Mouse (Mus musculus) cerebellum, postnatal 4 days (tissue): ENCODE measurements at regions not wholly inside any gene's neighbourhood (a gene's known extent, or its start where the extent isn't known, plus 50 kb on each side); places are given as distances from the start of the nearest gene placed in this dataset.

ENCODE experiments used
- DNase-seq, 2 experiments: peaks; one replicate each; pipeline ENCODE4 v3.0.0; 2022; ENCODE audit warnings: low spot score in 2 of 2, mixed read lengths in 1 of 2

GRCm38 (mm10) chr12:98043436-98043835 lies 215.8 kb downstream of the Galc start:
- no peak for DNase-seq

GRCm38 (mm10) chr12:98039677-98040076 lies 219.6 kb downstream of the Galc start:
- DNase-seq = no peak

- DNase-seq = no peak
Measured at GRCm38 (mm10) chr12:98023655-98024054, 235.6 kb downstream of the Galc start.

GRCm38 (mm10) chr12:98014607-98015278 lies 244.5 kb downstream of the Galc start:
- no peak for DNase-seq

- no peak for DNase-seq
Measured at GRCm38 (mm10) chr12:98009175-98009574, 250.1 kb downstream of the Galc start.

- no peak for DNase-seq
Measured at GRCm38 (mm10) chr12:98005671-98006469, 253.4 kb downstream of the Galc start.

GRCm38 (mm10) chr12:98002217-98002616 lies 257.0 kb downstream of the Galc start:
- DNase-seq = no peak

GRCm38 (mm10) chr12:97994884-97995283 lies 264.4 kb downstream of the Galc start:
- DNase-seq = no peak

- DNase-seq = no peak
Measured at GRCm38 (mm10) chr12:97993937-97994336, 265.3 kb downstream of the Galc start.

- DNase-seq = no peak
Measured at GRCm38 (mm10) chr12:97983390-97983789, 275.9 kb downstream of the Galc start.

- DNase-seq = no peak
Measured at GRCm38 (mm10) chr12:97978668-97979067, 280.6 kb downstream of the Galc start.

GRCm38 (mm10) chr12:97978178-97978651 lies 281.0 kb downstream of the Galc start:
- peak in 1 of 2 experiments; percentile 31 for DNase-seq

- no peak for DNase-seq
Measured at GRCm38 (mm10) chr12:97977633-97978032, 281.6 kb downstream of the Galc start.

GRCm38 (mm10) chr12:97973909-97974510 lies 285.2 kb downstream of the Galc start:
- DNase-seq = peak in 1 of 2 experiments; percentile 32

GRCm38 (mm10) chr12:97957201-97957600 lies 302.1 kb downstream of the Galc start:
- peak in 1 of 2 experiments; percentile 16 for DNase-seq

GRCm38 (mm10) chr12:97953336-97953735 lies 305.9 kb downstream of the Galc start:
- DNase-seq = no peak

- no peak for DNase-seq
Measured at GRCm38 (mm10) chr12:97952204-97952603, 307.1 kb downstream of the Galc start.

- no peak for DNase-seq
Measured at GRCm38 (mm10) chr12:97950072-97950471, 309.2 kb downstream of the Galc start.

- DNase-seq = no peak
Measured at GRCm38 (mm10) chr12:97947421-97947820, 311.8 kb downstream of the Galc start.

- no peak for DNase-seq
Measured at GRCm38 (mm10) chr12:97938361-97938760, 320.9 kb downstream of the Galc start.

GRCm38 (mm10) chr12:97929877-97930276 lies 329.4 kb downstream of the Galc start:
- DNase-seq = no peak

- DNase-seq = no peak
Measured at GRCm38 (mm10) chr12:97927036-97927435, 332.2 kb downstream of the Galc start.
